Mouse (Mus musculus): ENCODE data around the gene Trub1.

GRCm38 (mm10) chr19:57423402-57423801, 29.3 kb upstream of the Trub1 start:
- no peak for TF ChIP-seq CTCF (conservative IDR thresholded peaks at IDR 0.05; ENCODE audit: low read length)
- no peak for TF ChIP-seq NANOG (IDR thresholded peaks at IDR 0.05; ENCODE audit: borderline replicate concordance, low read length)
